Mouse (Mus musculus): ENCODE data around the gene Tsr2.

Tsr2 gene

DNA sequence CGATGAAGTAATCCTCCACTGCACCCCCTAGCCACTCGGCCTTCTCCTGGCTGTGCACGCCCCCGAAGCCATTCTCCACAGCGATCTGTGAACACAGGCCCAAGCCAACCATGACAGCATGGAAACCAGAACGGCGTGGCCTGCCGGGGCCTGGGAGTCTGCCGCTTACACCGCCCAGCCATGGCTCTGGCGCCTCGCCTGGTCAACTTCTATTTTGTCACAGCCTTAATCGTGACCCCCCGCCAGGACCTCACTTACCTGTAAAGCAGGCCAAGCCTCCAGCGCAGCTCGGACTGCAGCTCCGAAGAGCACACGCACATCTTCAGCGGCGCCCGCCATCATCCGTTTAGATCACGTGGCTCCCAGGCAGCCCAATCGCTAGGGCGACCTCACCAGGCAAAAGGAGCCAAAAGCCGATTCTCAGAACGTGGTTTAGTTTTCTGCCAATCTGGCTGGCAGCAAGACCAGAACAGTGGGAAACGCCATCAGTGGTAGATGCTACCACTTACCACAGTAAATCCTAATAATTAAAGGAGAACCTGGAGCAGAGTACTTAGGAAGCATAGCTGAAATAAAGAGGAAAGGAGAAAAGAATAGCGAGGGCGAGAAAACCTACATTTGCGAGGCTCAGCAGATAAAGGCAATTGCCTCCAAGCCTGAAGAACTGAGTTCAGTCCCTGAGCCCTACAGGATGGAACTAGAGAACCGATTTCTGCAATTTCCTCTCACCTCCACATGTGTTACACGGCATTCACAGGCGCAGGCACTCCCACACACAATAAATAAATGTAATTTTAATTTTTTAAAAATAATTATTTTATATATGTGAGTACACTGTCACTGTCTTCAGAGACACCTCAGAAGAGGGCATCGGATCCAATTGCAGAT, at the start of gene Tsr2:
Gene Tsr2, minus strand, starts transcription at position 373 of the 888 bp plus-strand sequence.
- DNase-seq: peak; percentile 82

DNA sequence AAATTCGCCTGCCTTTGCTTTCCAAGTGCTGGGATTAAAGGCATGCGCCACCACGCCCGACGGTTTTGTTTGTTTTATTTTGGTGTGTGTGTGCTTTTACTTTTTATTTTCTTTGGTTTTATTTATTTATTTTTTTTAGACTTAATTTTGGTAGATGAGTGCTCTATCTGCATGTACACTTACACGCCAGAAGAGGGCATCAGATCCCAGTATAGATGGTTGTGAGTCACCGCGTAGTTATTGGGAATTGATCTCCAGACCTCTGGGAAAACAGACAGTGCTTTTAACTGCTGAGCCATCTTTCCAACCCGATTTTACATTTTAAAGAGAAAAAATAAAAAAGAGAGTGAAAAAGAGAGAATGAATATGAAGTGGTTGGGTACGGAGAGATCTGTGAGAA, 36.4 kb upstream of the Tsr2 start:
- peak; percentile 6 for DNase-seq

DNA sequence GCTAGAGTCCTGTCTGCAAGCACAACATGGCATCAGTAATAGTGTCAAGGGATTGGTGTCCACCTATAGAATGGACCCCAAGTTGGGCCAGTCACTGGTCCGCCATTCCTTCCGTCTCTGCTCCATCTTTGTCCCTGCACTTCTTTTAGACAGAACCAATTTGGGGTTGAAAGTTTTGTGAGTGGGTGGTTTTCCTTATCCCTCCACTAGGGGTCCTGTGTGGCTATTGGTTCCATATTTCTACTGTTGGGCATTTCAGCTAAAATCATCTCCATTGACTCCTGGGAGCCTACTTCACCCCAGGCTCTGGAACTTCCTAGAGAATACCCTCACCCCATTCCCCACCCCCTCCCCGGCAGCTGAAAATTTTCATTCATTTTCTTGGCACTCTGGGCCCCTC, 34.1 kb upstream of the Tsr2 start:
- no peak for DNase-seq

DNA sequence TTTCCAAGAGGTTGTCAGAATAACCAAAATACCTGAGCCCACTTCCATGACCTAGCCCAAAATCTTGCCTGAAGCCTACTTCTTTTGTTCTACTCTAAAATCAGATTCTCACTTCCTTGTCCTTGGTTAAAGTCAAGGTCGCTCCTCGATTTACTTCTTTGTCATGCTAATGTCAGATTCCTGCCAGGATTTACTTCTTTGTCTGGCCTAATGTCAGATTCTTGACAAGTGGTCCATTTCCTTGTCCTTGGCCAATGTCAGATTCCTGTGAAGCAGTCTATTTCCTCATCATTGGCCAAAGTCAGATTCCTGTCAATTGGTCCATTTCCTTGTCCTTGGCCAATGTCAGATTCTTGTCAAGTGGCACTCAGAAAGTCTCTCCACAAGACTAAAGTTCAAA, 27.6 kb upstream of the Tsr2 start:
- no peak for DNase-seq

DNA sequence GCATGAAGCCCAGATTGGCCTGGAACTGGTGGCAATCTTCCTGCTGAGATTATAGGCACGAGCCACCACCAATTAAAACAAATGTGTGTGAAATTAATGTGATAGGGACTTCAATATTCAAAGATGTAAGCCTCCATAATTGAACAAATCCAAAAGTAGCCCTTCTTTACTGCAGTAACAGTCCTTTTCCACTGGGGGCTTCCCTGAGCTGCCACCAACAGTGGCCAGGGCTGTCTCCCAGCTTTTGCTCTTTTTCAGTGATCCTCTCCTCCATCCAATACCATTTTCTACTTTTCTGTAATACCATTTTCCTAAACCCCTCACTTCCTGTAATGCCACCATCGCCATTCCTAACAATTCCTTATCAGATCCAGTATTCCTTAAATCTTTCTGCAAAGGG, 21.1 kb upstream of the Tsr2 start:
- DNase-seq: no peak

DNA sequence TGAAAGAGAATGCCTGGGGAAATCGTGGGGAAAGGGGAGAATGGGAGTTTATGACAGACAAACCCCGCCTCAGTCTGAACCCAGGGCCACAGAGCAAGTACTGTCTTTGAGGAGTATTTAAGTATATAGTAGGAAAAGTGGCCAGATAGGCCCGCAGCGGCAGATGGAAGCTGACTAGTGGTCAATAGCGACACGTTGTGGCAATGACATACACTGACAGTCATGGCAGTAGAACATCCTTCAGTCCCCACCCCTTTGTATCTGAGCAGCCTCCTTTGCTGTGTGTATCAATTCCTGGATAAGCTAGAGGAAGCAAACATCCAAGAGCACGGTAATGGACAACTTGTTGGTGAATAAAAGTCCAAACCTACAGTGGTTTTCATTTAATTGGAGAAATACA, 20.5 kb upstream of the Tsr2 start:
- DNase-seq: peak; percentile 53

DNA sequence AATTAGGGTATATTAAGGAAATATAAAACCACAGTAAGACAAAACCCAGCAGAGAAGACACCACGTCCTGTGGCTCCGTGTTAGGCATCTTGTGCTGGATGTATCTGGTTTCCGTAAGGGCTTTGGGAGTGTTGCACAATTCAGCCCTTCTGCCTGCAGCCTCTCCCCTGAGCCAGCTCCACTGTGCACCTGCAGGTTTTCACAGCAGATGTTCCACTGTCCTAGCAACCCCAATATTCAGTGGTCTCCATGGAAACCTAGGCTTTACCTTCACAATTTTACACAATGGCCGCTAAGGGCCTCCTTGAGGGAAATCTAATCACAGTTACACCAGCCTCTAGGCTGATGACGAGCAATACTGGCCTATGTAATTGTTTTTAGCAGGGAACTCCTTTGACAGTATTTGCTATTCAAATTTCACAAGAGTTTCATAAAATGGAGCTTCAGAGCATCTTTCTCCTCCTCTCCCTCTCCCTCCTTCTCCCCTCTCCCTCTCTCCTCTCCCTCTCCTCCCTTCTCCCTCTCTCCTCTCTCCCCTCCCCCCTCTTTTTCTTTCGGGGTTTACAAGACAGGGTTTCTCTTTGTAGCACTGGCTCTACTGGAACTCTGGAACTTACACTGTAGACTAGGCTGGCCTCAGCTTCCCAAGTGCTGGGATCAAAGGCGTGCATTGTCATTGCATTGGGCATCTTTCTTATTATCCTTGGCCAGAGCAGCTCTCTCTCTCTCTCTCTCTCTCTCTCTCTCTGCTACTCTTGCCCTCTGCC, 11.1 kb upstream of the Tsr2 start:
- DNase-seq: no peak

DNA sequence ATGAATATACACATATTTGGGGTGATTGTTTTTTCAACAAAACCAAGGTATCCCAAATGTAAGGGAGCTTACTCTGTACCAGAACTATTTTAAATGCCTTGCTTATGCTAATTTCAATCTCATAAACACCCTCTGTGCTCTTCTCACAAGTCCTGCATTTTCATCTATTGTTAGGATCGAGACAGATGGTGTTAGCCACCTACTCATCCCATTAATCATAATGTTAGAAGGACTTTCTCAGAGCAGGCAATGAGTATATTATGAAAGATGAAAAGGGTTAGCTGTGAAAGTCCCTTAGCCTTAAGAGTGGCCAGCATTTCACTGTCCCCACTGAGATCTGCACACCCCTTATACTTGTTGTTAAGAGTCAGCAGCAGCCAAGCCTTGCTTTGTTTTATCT, 8.9 kb downstream of the Tsr2 start:
- DNase-seq: no peak

DNA sequence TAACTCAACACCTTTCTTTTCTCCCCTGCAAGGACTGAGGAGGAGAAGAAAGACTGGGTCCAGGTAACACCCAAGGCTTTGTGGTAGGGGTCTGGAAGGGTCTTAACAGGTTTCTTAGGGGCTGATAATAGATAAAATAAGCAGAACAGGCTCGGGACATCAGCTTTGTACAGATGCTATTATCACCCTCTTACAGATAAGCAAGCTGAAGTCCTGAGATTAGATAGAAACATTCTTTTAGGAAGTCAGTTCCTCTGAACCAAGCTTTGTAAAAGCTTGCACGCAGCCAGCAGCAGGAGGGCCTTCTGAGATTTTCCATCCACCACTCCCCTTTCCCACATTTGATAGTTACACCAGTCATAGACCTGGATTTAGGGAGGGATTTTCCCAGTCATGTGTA, 10.7 kb downstream of the Tsr2 start:
- DNase-seq: no peak

DNA sequence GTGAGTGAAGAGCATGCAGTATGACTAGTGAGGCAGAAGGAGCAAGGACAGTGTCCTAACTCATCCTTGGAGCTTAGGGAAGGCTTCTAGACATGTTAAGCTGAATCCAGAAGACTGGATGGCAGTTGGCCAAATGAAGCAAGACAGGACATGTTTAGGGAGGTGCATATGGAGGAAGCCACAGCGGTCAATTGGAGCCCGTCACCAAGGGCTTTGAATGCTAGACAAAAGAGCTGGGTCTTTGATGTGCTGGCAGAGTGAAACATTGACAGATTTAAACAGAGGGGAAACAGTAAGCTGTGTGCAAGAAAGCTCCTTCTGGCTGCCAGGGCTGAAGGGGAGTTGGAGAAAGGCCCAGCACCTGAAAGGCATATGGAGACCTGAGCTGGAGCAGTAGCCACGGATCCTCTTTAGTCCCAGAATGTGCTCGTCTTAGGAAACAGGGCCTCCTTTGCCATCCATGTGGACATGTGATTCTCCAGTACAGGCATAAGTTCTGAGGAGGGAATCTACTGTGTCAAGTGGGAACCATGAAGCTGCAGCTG, 19.3 kb downstream of the Tsr2 start:
- DNase-seq: peak; percentile 38

DNA sequence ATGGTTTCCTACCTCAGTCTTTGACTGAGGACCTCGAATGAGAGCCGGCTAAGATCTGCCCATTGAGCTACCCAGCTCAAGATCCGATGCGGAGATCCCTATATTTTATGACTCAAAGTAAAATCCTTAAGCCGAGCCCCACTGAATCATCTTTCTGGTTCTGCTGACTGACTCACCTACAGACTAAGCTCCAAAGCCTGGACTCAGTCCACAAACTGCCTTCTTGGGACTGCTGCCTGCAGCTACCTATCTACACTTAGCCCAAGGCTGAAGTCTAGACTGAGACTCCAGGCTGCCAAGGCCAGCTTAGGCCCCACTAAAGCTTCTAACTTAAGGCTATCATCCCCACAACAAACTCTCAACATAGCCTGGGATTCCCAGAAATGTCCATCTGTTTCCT, 20.3 kb downstream of the Tsr2 start:
- no peak for DNase-seq

DNA sequence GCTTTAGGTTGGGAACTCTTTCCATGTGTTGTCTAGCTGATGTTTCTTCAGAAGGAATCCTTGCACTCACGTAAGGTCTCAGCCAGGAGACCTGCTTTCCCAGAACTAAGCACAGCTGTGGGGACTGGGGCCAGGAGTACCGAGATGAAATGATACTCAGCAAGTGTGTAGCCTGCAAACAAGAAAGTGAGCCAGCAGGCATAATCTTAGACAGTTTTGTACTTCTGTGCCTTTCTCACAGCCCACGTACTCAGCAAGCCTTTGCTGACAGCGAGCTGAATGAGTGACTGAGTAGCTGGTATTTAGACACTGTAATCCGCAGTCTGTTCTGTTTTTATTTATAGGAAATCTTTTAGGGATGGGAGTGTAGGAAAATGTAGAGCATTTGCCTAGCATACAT, 28.5 kb downstream of the Tsr2 start:
- DNase-seq: no peak

DNA sequence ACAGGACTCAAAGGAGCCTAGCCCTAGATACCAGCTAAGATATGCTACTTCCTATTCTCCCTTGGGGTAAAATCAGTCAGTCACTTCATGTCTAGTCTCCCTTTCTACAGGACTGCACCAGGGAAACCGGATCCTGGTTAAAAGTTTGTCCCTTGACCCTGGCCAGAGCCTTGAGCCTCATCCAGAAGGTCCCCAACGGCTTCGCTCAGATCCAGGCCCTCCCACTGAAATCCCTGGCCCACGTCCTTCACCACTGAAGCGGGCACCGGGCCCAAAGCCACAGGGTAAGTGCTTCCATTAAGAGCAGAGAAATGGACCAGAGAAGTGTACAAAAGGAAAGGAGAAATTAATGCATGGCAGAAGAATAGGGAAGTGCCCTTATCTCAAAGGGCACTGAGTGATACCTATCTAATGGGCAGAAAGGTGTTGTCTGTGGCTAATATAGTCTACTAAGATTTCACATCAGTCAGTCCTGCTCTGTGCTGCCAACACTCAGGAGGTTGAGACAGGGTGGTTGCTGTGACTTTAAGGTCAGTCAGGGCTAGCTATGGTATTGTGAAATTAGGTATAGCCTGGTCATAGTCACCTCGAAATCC, 30.2 kb downstream of the Tsr2 start:
- DNase-seq: no peak

DNA sequence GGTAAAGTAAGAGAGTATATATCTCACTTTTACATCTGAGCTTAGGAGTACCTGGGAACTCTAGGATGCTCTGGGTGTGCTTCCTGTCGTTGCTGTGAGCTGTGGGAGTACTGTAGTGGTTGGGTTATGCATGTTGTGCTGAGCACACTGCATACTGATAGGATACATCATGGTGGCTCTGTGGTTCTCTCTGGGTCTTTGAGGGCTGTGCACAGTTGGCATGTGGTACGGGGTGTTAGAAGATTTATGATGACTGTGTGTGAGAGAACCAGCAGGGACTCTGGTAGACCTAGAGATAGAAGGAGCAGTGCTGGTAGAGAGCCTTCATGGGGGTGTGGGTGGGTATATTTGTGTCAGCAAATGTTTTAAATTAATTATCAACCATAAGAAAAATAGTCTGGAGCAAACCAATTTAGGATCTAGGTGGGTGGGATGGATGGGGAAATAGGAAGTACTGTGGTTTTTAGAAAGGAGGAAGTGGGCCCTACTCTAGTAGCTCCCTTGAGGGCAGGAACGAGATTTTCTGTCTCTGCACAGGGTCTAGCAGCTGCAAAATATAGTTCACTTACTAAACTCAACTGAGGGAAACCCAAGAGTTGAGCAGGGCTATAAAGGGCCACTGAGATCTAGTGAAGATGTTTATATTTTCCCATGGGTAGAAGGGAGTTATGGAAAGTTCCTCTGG, 34.6 kb downstream of the Tsr2 start:
- no peak for DNase-seq

DNA sequence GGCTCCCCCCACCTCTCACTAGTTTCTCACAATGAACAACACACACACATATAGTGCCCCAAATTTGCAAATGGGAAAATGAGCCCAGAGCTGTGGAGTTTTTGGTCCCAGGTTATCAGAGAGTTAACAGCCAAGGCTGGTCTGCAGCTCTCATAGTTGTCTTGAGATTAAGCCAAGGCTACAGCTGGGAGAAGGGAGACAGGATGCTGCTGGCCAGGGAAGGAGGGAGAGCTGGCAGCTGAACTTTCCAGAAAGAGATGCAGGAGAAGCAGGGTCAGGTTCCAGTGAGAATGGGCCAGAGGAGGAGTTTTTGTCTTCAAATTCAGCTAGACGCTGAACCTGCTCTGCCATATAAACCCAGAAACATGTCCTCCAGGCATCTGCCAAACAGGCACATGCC, 37.0 kb downstream of the Tsr2 start:
- no peak for DNase-seq

DNA sequence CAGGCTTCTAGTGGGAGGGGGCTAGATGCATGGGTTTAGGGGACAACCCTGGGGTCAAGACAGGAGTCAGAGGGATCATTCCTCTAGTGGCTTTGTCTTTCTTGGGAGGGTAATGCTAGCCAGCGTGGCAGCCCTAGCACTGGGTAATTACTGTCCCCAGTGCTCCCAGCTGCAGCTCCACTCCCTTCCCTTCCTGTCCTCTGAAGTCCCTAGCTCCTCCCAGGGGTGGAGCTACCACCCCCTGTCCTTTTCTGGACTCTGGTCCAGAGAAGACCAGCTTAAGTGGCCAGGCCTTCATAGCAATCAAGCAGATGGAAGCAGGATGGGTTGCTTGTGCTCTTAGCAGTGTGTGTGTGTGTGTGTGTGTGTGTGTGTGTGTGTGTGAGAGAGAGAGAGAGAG, 40.8 kb downstream of the Tsr2 start:
- DNase-seq: no peak

DNA sequence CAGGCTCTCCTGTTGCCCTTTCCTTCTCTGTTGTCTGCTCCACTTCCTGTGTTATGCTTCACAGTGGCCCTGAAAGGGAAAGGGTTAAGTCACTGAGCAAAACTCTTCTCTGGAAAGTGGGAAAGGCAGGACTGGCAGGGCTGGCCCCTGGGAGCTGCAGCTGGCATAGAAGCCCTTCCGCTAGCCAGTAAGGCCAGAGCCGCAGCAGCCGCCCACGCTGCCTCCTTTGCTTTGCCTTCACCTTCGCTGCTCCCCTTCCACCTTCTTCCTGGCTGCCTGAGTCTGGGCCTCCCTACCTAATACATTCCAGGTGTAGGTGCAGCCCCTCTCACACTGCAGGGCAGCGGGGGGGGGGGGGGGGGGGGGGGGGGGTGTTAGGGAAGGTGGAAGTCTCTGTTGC, 41.9 kb downstream of the Tsr2 start:
- no peak for DNase-seq

DNA sequence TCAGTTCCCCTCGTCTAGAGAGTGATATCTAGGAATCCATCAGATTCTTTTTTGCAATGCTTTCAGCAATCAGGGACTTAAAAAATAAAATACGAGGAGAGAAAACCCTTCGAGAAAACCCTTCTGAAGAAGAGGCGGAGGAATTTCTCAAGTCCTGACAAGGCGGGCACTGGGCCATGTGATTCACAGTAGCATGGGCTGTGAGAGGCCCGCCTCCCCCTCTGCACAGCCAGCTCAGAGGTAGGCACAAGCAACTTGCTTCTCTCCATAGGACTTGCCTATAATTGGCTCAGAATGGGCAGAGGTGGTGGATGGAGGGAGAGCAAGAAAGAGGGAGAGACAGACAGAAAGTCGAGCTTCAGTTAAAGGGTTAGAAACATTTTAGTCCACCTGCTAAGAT, 46.0 kb downstream of the Tsr2 start:
- DNase-seq: no peak

DNA sequence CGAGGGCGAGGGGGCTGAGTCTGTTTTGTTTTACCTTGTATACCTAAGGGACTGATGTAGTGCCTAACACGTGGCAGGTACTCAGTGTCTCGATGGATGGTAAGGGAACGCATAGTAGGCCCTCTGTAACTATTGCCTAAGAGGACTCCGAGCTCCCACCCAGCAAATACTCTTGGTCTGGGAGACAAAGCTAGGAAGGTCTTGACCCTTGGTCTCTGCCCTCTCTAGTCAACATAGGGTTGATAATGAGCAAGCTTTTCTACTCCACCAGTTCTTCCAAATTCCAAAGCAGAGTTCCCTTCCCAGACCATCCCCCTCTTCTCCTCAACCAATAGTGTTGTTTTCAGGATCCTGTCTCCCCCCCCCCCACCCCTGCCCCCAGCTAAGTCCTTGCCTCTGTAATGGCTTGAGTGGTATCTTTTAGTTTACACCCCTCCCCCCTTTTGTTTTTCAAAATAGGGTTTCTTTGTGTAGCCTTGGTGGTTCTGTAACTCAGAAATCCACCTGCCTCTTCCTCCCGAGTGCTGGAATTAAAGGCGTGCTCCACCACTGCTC, 46.6 kb downstream of the Tsr2 start:
- no peak for DNase-seq

DNA sequence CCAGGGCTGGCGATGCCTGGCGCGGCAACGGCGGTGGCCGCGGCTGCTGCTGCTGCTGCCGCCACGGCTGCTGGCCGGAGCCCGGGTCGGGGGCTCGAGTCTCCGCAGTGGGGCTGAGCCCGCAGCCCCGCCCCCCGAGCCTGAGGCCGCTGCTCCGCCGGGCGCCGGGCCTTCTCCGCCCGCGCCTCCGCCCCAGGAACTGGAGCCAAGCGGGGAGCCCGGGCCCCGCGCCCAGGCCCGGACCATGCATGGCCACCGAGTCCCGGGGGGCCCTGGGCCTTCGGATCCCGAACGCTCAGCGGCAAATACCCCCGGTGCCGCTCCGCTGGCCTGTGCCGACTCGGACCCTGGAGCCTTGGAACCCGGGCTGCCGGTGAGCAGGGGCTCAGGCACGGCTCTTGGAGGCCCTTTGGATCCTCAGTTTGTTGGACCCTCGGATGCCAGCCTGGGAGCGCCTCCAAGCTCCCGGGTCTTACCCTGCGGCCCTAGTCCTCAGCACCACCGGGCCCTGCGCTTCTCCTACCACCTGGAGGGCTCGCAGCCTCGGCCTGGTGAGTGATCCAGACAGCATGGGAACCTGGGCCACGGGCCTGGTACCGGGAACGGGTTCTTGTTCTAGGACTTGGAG, 48.8 kb downstream of the Tsr2 start:
- peak; percentile 38 for DNase-seq

DNA sequence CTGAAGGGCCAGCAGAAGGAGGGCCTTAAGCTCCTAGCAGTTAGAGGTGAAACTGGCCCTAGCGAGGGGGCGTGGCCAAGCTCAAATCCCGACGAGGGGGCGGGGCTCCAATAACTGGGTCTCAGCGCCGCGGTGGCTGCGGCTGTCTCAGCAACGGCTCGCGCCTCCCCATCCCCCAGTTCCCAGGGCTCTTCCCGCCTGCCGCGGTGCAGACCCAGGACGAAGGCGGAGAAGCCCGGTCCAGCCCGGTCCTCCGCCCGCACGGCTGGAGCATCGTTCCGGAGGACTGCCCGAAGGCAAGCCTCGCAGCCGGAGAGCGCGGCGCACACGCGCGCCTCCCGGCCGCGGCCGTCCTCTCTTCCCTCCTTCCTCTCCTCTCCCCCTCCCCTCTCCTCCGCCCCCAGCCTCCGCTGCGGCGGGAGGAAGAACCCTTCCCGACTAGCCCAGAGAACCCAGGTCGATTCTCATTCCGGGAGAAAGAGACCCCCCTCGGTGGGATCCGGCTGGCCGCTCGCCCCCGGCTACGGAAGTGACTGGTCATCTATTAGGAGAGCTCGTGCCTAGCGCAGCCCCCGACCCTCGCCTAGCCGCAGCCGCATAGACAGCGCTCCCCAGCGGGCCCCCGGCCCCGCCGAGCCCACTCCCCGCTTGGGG, 49.4 kb downstream of the Tsr2 start:
- DNase-seq: peak; percentile 91

DNA sequence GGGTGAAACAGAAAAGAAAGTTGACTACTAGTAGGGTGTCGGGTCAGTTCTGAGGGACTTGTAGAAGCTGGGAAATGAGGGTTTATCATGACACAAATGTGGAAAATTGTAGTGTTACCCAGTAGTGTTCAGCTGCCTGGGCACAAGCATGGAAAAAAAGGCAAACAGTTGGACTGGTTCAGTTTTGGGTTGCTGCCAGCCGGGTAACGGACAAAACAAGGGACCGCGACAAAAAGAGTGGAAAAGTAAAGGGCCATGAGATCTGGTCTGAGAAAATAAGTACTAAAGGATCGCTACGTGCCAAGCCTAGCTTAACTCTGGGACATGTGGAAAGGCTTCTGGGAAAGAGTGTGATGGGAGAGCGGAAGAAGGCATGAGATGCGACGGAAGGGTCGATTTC, 50.0 kb downstream of the Tsr2 start:
- no peak for DNase-seq
